Mouse (Mus musculus) cortical plate, adult 2 months (tissue): ENCODE measurements around the gene Gjc1.

Experiments used
- CTCF ChIP-seq: fragments of 200-500 bp; IDR thresholded peaks from 2 replicates; pipeline ENCODE4 v1.5.1; 2011; ENCODE audit warnings: mild to moderate bottlenecking, control low read depth, low read length; ENCODE audit not compliant: insufficient read depth; ENCODE audit errors: extremely low read depth
- POLR2A ChIP-seq: fragments of 200-500 bp; IDR thresholded peaks from 2 replicates; pipeline ENCODE4 v1.6.1; 2011; ENCODE audit warnings: mild to moderate bottlenecking, low read length, control low read depth; ENCODE audit not compliant: insufficient read depth; ENCODE audit errors: extremely low read depth

DNA sequence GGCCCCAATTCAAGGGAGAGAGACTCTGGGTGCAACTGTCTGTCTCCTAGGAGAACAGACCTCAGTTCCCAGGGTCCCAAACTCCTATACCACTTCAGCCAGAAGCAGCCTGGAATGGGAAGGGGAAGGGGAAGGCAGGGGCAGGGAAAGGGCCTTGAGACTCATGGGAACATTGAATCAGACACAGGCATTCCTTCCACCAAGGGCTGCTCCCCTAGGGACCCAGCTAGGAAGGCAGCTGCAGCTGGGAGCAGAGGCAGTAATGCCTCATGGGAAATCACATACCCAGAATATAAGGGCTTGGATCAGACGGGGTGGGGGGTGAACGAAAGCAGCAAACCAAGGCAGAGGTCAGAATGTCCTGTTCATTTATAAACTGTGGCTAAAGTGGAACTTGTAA lies 18.6 kb upstream of the Gjc1 start:
- TF ChIP-seq CTCF (no peak), POLR2A (no peak)
